Mouse (Mus musculus): Measurements from ENCODE around the gene Ubl3.

- TF ChIP-seq CTCF (IDR thresholded peaks at IDR 0.05; ENCODE audit: insufficient read depth, low read length) (no peak), POLR2A (IDR thresholded peaks at IDR 0.05; ENCODE audit: borderline replicate concordance, extremely low read depth, low read depth, low read length) (no peak)
Measured at GRCm38 (mm10) chr5:148527632-148528031, 25.0 kb downstream of the Ubl3 start.

Measured in lung, adult 2 months (tissue).